13 mouse cellular contexts compared by ENCODE assay signal in genomic region chr5:29198960-29199488, GRCm38 (mm10). TPM values are rescaled to one million over a fixed set of nuclear protein-coding genes. Genes with fewer than 3 reads are reported as not detected.
"Had no signal": no experiment of that assay in that cellular context is flagged by ENCODE, and none has a peak within 500 bp of the region (broad histone marks: within the 10 kb centered on the region; RNA-seq: fewer than 3 reads in every experiment).

No protein-coding gene starts in this region.

- DNase-seq: kidney, postnatal 14 days; lung, embryonic 14.5 days; lung, postnatal 10 days; lung, postnatal 4 days; midbrain, embryonic 14.5 days; thymus, postnatal 4 days had no signal

- H3K9me3 ChIP-seq: limb, embryonic 10.5 days; liver, embryonic 15.5 days; midbrain, embryonic 10.5 days; stomach, embryonic 15.5 days had no signal

- H3K9ac ChIP-seq: liver, embryonic 15.5 days; lung, embryonic 14.5 days; stomach, embryonic 15.5 days had no signal

- H3K27ac ChIP-seq: limb, embryonic 10.5 days; liver, embryonic 15.5 days; midbrain, embryonic 10.5 days; stomach, embryonic 15.5 days had no signal

- H3K4me2 ChIP-seq: liver, embryonic 11.5 days; liver, embryonic 15.5 days; lung, embryonic 14.5 days; stomach, embryonic 15.5 days had no signal

- H3K36me3 ChIP-seq: limb, embryonic 10.5 days; liver, embryonic 15.5 days; stomach, embryonic 15.5 days had no signal

- H3K27me3 ChIP-seq: stomach, embryonic 15.5 days had no signal

- H3K4me1 ChIP-seq: stomach, embryonic 15.5 days had no signal

- H3K4me3 ChIP-seq: limb, embryonic 10.5 days; liver, embryonic 15.5 days; midbrain, embryonic 10.5 days; myocyte; stomach, embryonic 15.5 days had no signal

RNA-seq across cellular contexts. Expression of gene Rnf32, which starts 3.2 kb away (rescaled TPM):
- total RNA-seq: megakaryocyte, adult 5-6 weeks had no signal
